Mouse (Mus musculus) embryonic facial prominence, embryonic 11.5 days (tissue): Measurements from ENCODE around the gene Cftr. TPM values are rescaled to one million over a fixed set of nuclear protein-coding genes. Genes with fewer than 3 reads are reported as not detected.

Source experiments
- ATAC-seq: fragments of 200-750 bp; cut with Nextera tagmentation; replicated peaks from 2 replicates; pipeline ENCODE4 v1.8.0; 2017; ENCODE audit warnings: low read depth; ENCODE audit not compliant: insufficient number of reproducible peaks, low FRiP score, low TSS enrichment
- DNase-seq: peaks from one replicate; pipeline ENCODE4 v3.0.0-alpha.2; 2015; ENCODE audit warnings: low spot score
- H3K27ac ChIP-seq: fragments of 300-500 bp; sonication (generic); replicated peaks from 2 replicates; pipeline ENCODE4 v1.5.1; 2014; ENCODE audit warnings: mild to moderate bottlenecking, low read depth, low read length, control low read depth
- H3K27me3 ChIP-seq: fragments of 300-500 bp; sonication (generic); 2 replicates; pipeline ENCODE4 v1.6.1; 2014; ENCODE audit warnings: mild to moderate bottlenecking, low read length, moderate library complexity, mixed read lengths; ENCODE audit not compliant: control insufficient read depth, insufficient read depth
- H3K36me3 ChIP-seq: fragments of 300-500 bp; sonication (generic); replicated peaks from 2 replicates; pipeline ENCODE4 v1.6.1; 2014; ENCODE audit warnings: low read depth, mild to moderate bottlenecking, low read length, moderate library complexity, mixed read lengths; ENCODE audit not compliant: control insufficient read depth, insufficient read depth
- H3K4me1 ChIP-seq: fragments of 300-500 bp; sonication (generic); 2 replicates; pipeline ENCODE4 v1.6.1; 2014; ENCODE audit warnings: low read length, mixed read lengths; ENCODE audit not compliant: control insufficient read depth, insufficient read depth
- H3K4me2 ChIP-seq: fragments of 300-500 bp; sonication (generic); 2 replicates; pipeline ENCODE4 v1.6.1; 2014; ENCODE audit warnings: low read depth, mild to moderate bottlenecking, control low read depth, low read length, moderate library complexity
- H3K4me3 ChIP-seq: fragments of 300-500 bp; sonication (generic); 2 replicates; pipeline ENCODE4 v1.5.1; 2014; ENCODE audit warnings: low read depth, low read length, control low read depth
- H3K9ac ChIP-seq: fragments of 300-500 bp; sonication (generic); replicated peaks from 2 replicates; pipeline ENCODE4 v1.6.1; 2014; ENCODE audit warnings: mild to moderate bottlenecking, control low read depth, low read length
- H3K9me3 ChIP-seq: fragments of 300-500 bp; sonication (generic); replicated peaks from 2 replicates; pipeline ENCODE4 v1.6.1; 2016; ENCODE audit warnings: mild to moderate bottlenecking, low read length, inconsistent platforms, mixed read lengths; ENCODE audit not compliant: control insufficient read depth
- WGBS: fragments of 180-500 bp; shearing (Covaris S2); extraction: QIAGEN DNeasy Blood & Tissue Kit; methylation state at CpG from one replicate; pipeline ENCODE4 v1.1.7; 2014; 5-methylcytosine and 5-hydroxymethylcytosine counted together
- polyA plus RNA-seq: library from polyadenylated mRNA; unstranded; fragments of >200 nt; fragmentation: Nextera tagmentation; extraction: Ambion mirVana; gene quantifications from 2 replicates; pipeline ENCODE4 v1.2.1, GENCODE M21; 2014

Gene Cftr
- polyA plus RNA-seq, 1 experiment from 2014 or later: 0.15 TPM

DNA sequence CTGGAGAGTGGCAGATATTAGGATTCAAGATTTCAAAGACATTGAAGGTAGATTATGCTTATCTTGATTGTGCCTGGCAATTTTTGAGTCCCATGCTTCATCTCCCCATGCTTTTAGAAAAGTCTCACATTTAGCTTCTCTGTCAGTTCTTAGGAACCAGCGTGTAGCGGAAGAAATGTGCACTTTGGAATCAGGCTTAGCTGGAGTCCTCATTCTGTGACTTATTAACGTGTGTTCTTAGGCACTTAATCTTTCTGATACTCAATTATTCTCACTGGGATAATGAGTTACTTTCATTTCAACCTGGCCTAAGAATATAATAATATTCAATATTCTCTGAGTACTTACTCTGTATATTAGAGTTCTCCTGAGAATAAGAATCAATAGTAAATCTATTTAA lies 10.2 kb downstream of the Cftr start:
- no peak overlapping the region for H3K4me3 ChIP-seq
- H3K9me3 ChIP-seq: no peaks in the 10 kb centered on the region
- H3K36me3 ChIP-seq: no peaks in the 10 kb centered on the region
- 79% methylated on average over 3 of the region's 3 CpGs for WGBS
- H3K27ac ChIP-seq: no peak overlapping the region
- ATAC-seq (no peak), DNase-seq (no peak)
- H3K9ac ChIP-seq: no peak overlapping the region
- no peaks in the 10 kb centered on the region for H3K27me3 ChIP-seq
- H3K4me2 ChIP-seq: no peak overlapping the region
- H3K4me1 ChIP-seq: no peaks in the 10 kb centered on the region

GRCm38 (mm10) chr6:18182903-18183302 lies 12.4 kb downstream of the Cftr start:
- no peak overlapping the region for H3K9ac ChIP-seq
- H3K4me1 ChIP-seq: no peaks in the 10 kb centered on the region
- ATAC-seq: no peak
- no peaks in the 10 kb centered on the region for H3K27me3 ChIP-seq
- DNase-seq: no peak
- no peak overlapping the region for H3K4me2 ChIP-seq
- no peak overlapping the region for H3K27ac ChIP-seq
- H3K9me3 ChIP-seq: no peaks in the 10 kb centered on the region
- no peak overlapping the region for H3K4me3 ChIP-seq
- H3K36me3 ChIP-seq: no peaks in the 10 kb centered on the region

- ATAC-seq (no peak), DNase-seq (no peak)
- Histone ChIP-seq H3K4me2 (no peak overlapping the region), H3K4me3 (no peak overlapping the region), H3K36me3 (no peaks in the 10 kb centered on the region), H3K9me3 (no peaks in the 10 kb centered on the region), H3K27me3 (no peaks in the 10 kb centered on the region), H3K4me1 (no peaks in the 10 kb centered on the region), H3K9ac (no peak overlapping the region), H3K27ac (no peak overlapping the region)
- 58% methylated on average over 1 of the region's 1 CpGs for WGBS
Measured at GRCm38 (mm10) chr6:18220691-18221090, 50.2 kb downstream of the Cftr start.

- Histone ChIP-seq H3K27ac (no peak overlapping the region), H3K9ac (no peak overlapping the region), H3K9me3 (no peaks in the 10 kb centered on the region), H3K27me3 (no peaks in the 10 kb centered on the region), H3K4me2 (no peak overlapping the region), H3K36me3 (no peaks in the 10 kb centered on the region), H3K4me1 (no peaks in the 10 kb centered on the region), H3K4me3 (no peak overlapping the region)
- DNase-seq: no peak
- ATAC-seq: no peak
- 91% methylated on average over 4 of the region's 4 CpGs for WGBS
Measured at GRCm38 (mm10) chr6:18223206-18223605, 52.7 kb downstream of the Cftr start.

DNA sequence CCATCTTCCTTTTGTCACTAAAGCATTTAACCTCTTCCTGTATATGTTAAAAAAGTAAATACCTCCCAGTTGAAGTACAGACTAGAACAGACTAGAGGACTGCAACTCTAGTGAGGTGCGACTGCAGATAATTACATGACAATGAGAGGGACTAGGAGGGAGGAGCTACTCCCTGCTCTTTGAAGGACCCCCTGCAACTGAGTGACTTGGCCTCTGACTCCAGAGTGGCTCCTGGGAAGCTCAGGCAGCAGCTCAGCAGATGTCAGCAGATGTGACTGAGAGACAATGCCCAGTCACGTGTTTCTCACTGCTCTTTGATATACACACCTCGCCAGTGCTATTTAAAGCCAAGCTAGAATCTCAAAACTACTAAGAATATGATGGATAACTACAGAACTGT lies 54.7 kb downstream of the Cftr start:
- no peaks in the 10 kb centered on the region for H3K9me3 ChIP-seq
- no peaks in the 10 kb centered on the region for H3K27me3 ChIP-seq
- H3K9ac ChIP-seq: no peak overlapping the region
- no peak overlapping the region for H3K27ac ChIP-seq
- WGBS: 11% methylated on average over 3 of the region's 3 CpGs
- no peak overlapping the region for H3K4me3 ChIP-seq
- no peaks in the 10 kb centered on the region for H3K36me3 ChIP-seq
- no peak for ATAC-seq
- no peak overlapping the region for H3K4me2 ChIP-seq
- DNase-seq: no peak
- H3K4me1 ChIP-seq: no peaks in the 10 kb centered on the region

- DNase-seq: no peak
- H3K36me3 ChIP-seq: no peaks in the 10 kb centered on the region
- ATAC-seq: no peak
- H3K9ac ChIP-seq: no peak overlapping the region
- H3K4me2 ChIP-seq: no peak overlapping the region
- 48% methylated on average over 1 of the region's 1 CpGs for WGBS
- no peak overlapping the region for H3K4me3 ChIP-seq
- no peak overlapping the region for H3K27ac ChIP-seq
- H3K9me3 ChIP-seq: no peaks in the 10 kb centered on the region
- no peaks in the 10 kb centered on the region for H3K27me3 ChIP-seq
- H3K4me1 ChIP-seq: no peaks in the 10 kb centered on the region
Measured at GRCm38 (mm10) chr6:18246495-18246894, 76.0 kb downstream of the Cftr start.

DNA sequence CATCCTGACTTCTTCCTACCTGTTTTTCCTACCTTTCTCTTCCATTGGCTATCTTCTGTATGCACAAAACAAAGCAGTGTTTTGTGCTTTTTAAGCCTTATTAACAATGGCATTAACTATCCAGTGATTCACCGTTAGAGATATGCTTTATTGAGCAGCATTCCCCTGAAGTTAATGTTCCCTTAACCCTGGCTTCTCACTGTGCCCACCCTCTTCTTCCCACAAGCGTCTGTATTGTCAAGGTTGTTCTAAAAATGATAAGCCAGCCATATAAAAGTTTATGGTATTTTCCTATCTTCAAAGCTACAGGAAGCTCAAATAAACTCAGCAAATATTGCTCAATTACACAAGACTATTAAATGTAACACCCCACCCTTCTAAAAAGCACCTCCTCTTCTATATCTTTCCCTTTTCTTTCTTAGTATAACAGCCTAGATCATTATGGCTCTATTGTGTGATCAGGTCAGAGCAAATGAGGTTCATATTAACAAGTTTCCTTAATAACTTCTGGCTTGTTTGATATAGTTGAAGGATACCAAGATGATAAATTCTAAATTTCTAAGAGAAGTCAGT lies 77.5 kb downstream of the Cftr start:
- 71% methylated on average over 2 of the region's 2 CpGs for WGBS
- Histone ChIP-seq H3K27ac (no peak overlapping the region), H3K9ac (no peak overlapping the region), H3K4me2 (no peak overlapping the region), H3K4me1 (no peaks in the 10 kb centered on the region), H3K36me3 (no peaks in the 10 kb centered on the region), H3K4me3 (no peak overlapping the region), H3K27me3 (no peaks in the 10 kb centered on the region), H3K9me3 (no peaks in the 10 kb centered on the region)
- no peak for DNase-seq
- no peak for ATAC-seq

- no peak overlapping the region for H3K4me3 ChIP-seq
- DNase-seq: no peak
- H3K27me3 ChIP-seq: no peaks in the 10 kb centered on the region
- no peak overlapping the region for H3K9ac ChIP-seq
- H3K4me2 ChIP-seq: no peak overlapping the region
- ATAC-seq: no peak
- no peaks in the 10 kb centered on the region for H3K4me1 ChIP-seq
- no peak overlapping the region for H3K27ac ChIP-seq
- no peaks in the 10 kb centered on the region for H3K9me3 ChIP-seq
- 61% methylated on average over 4 of the region's 4 CpGs for WGBS
- no peaks in the 10 kb centered on the region for H3K36me3 ChIP-seq
Measured at GRCm38 (mm10) chr6:18248464-18248863, 78.0 kb downstream of the Cftr start.
